Mouse (Mus musculus) heart, adult 2 months (tissue): ENCODE results near the gene Glis3. TPM values are rescaled to one million over a fixed set of nuclear protein-coding genes. Genes with fewer than 3 reads are reported as not detected.
A peak's percentile ranks its signal among the peaks of the same experiment; 100 is the strongest.

ENCODE experiments used
- DNase-seq, 2 experiments: peaks; one replicate each; pipeline ENCODE4 v3.0.0; 2021
- H3K27ac ChIP-seq: fragments of 200-600 bp; 2 replicates; pipeline ENCODE4 v1.8.1; 2022
- H3K27me3 ChIP-seq: fragments of 200-500 bp; 2 replicates; pipeline ENCODE4 v1.6.1; 2012; ENCODE audit warnings: mild to moderate bottlenecking, low read length, inconsistent platforms, mixed read lengths; ENCODE audit not compliant: control insufficient read depth, insufficient read depth
- H3K36me3 ChIP-seq: fragments of 200-500 bp; 2 replicates; pipeline ENCODE4 v1.6.1; 2012; ENCODE audit warnings: low read length, inconsistent platforms; ENCODE audit not compliant: control insufficient read depth, insufficient read depth
- H3K4me1 ChIP-seq: fragments of 200-500 bp; 2 replicates; pipeline ENCODE4 v1.6.1; 2011; ENCODE audit warnings: low read length; ENCODE audit not compliant: control insufficient read depth, insufficient read depth
- H3K4me3 ChIP-seq: fragments of 200-600 bp; 2 replicates; pipeline ENCODE4 v1.8.1; 2022
- H3K79me2 ChIP-seq: fragments of 200-500 bp; replicated peaks from 2 replicates; pipeline ENCODE4 v1.6.1; 2012; ENCODE audit warnings: mild to moderate bottlenecking, inconsistent platforms, low read length, moderate library complexity, mixed read lengths; ENCODE audit not compliant: control insufficient read depth, insufficient read depth
- H3K9ac ChIP-seq: fragments of 200-500 bp; 2 replicates; pipeline ENCODE4 v1.6.1; 2012; ENCODE audit warnings: low read depth, mild to moderate bottlenecking, control low read depth, inconsistent platforms, low read length, mixed read lengths
- CTCF ChIP-seq: fragments of 200-600 bp; IDR thresholded peaks from 2 replicates; pipeline ENCODE4 v1.8.1; 2022; ENCODE audit warnings: antibody characterized with exemption, mild to moderate bottlenecking, moderate library complexity
- EP300 ChIP-seq: fragments of 200-500 bp; IDR thresholded peaks from 2 replicates; pipeline ENCODE4 v1.6.1; 2011; ENCODE audit warnings: low read depth, low read length, control low read depth; ENCODE audit not compliant: insufficient read depth
- POLR2A ChIP-seq: fragments of 200-500 bp; IDR thresholded peaks from 2 replicates; pipeline ENCODE4 v1.6.1; 2011; ENCODE audit warnings: mild to moderate bottlenecking, low read depth, low read length, control low read depth; ENCODE audit not compliant: insufficient read depth
- WGBS: fragments of 180-500 bp; shearing (Covaris S2); methylation state at CpG from one replicate; pipeline ENCODE4 v1.1.7; 2018; 5-methylcytosine and 5-hydroxymethylcytosine counted together
- intact Hi-C: fragments of 180-260 bp; cut with DNase I; formaldehyde crosslinking; loops from one replicate; pipeline ENCODE4 v1.15.1; 2025
- polyA plus RNA-seq: library from polyadenylated mRNA; depleted of rRNA; stranded (reverse); fragments of >200 nt; gene quantifications from 2 replicates; pipeline ENCODE4 v1.2.3, GENCODE M21; 2012
- total RNA-seq, 2 experiments: library from RNA; stranded (reverse); gene quantifications; 2 replicates each; pipeline ENCODE4 v1.2.3; 2021

Gene Glis3
- total and polyA plus RNA-seq, 3 experiments = 0.55 to 1.3 (median 1.1) TPM

- no peak overlapping the region for H3K27ac ChIP-seq
- H3K27me3 ChIP-seq = no peaks in the 10 kb centered on the region
- peak; percentile 31 to 43 for DNase-seq
- no peaks in the 10 kb centered on the region for H3K4me1 ChIP-seq
- intact Hi-C loops = no loop called here
- 53% methylated on average over 12 of the region's 12 CpGs for WGBS
- no peak overlapping the region for H3K4me3 ChIP-seq
- no peaks in the 10 kb centered on the region for H3K36me3 ChIP-seq
- no peak overlapping the region for H3K9ac ChIP-seq
- no peaks in the 10 kb centered on the region for H3K79me2 ChIP-seq
- TF ChIP-seq POLR2A (no peak), CTCF (no peak), EP300 (no peak)
Measured at GRCm38 (mm10) chr19:28436457-28437148, 243.3 kb downstream of the Glis3 start.

- Histone ChIP-seq H3K36me3 (no peaks in the 10 kb centered on the region), H3K4me3 (no peak overlapping the region), H3K79me2 (no peaks in the 10 kb centered on the region), H3K9ac (no peak overlapping the region), H3K27ac (no peak overlapping the region), H3K27me3 (no peaks in the 10 kb centered on the region), H3K4me1 (no peaks in the 10 kb centered on the region)
- intact Hi-C loops = no loop called here
- no peak for DNase-seq
- TF ChIP-seq EP300 (no peak), POLR2A (no peak), CTCF (no peak)
- 63% methylated on average over 6 of the region's 6 CpGs for WGBS
Measured at GRCm38 (mm10) chr19:28428220-28428816, 251.6 kb downstream of the Glis3 start.

- no peaks in the 10 kb centered on the region for H3K27me3 ChIP-seq
Measured at GRCm38 (mm10) chr19:28424180-28424579, 255.7 kb downstream of the Glis3 start.

GRCm38 (mm10) chr19:28422939-28423338 lies 256.9 kb downstream of the Glis3 start:
- DNase-seq = peak in 1 of 2 experiments; percentile 16
- 28% methylated on average over 9 of the region's 9 CpGs for WGBS

More at GRCm38 (mm10) chr19:28424180-28424579, 255.7 kb downstream of the Glis3 start:
- no peak for TF ChIP-seq CTCF
- TF ChIP-seq POLR2A = no peak
- no peak for TF ChIP-seq EP300
- no peak overlapping the region for H3K4me3 ChIP-seq
- H3K9ac ChIP-seq = no peak overlapping the region
- H3K36me3 ChIP-seq = no peaks in the 10 kb centered on the region
- intact Hi-C loops = no loop called here
- DNase-seq = no peak
- H3K79me2 ChIP-seq = no peaks in the 10 kb centered on the region
- WGBS = 89% methylated on average over 5 of the region's 5 CpGs
- no peaks in the 10 kb centered on the region for H3K4me1 ChIP-seq
- no peak overlapping the region for H3K27ac ChIP-seq

GRCm38 (mm10) chr19:28416069-28416468 lies 263.8 kb downstream of the Glis3 start:
- H3K9ac ChIP-seq = no peak overlapping the region
- H3K27me3 ChIP-seq = no peaks in the 10 kb centered on the region
- H3K36me3 ChIP-seq = no peaks in the 10 kb centered on the region
- no peak for DNase-seq
- no peak overlapping the region for H3K4me3 ChIP-seq
- WGBS = 81% methylated on average over 5 of the region's 5 CpGs
- H3K79me2 ChIP-seq = no peaks in the 10 kb centered on the region
- no peak overlapping the region for H3K27ac ChIP-seq
- intact Hi-C loops = no loop called here
- TF ChIP-seq CTCF (no peak), POLR2A (no peak), EP300 (no peak)
- no peaks in the 10 kb centered on the region for H3K4me1 ChIP-seq

More at GRCm38 (mm10) chr19:28422939-28423338, 256.9 kb downstream of the Glis3 start:
- Histone ChIP-seq H3K27ac (no peak overlapping the region), H3K79me2 (no peaks in the 10 kb centered on the region), H3K4me1 (no peaks in the 10 kb centered on the region), H3K4me3 (no peak overlapping the region), H3K36me3 (no peaks in the 10 kb centered on the region), H3K27me3 (no peaks in the 10 kb centered on the region), H3K9ac (no peak overlapping the region)
- TF ChIP-seq CTCF (no peak), POLR2A (no peak), EP300 (no peak)
- intact Hi-C loops = no loop called here

GRCm38 (mm10) chr19:28408787-28409186 lies 271.1 kb downstream of the Glis3 start:
- H3K27ac ChIP-seq = no peak overlapping the region
- no peaks in the 10 kb centered on the region for H3K4me1 ChIP-seq
- H3K36me3 ChIP-seq = no peaks in the 10 kb centered on the region
- H3K9ac ChIP-seq = no peak overlapping the region
- no peak for DNase-seq
- intact Hi-C loops = no loop called here
- TF ChIP-seq CTCF (no peak), EP300 (no peak), POLR2A (no peak)
- no peak overlapping the region for H3K4me3 ChIP-seq
- H3K27me3 ChIP-seq = no peaks in the 10 kb centered on the region
- WGBS = 30% methylated on average over 3 of the region's 3 CpGs
- H3K79me2 ChIP-seq = no peaks in the 10 kb centered on the region
